Mouse (Mus musculus) splenic B cell, adult 2 months (primary cell): ENCODE data around the gene Gimap3.

Experiments
- DNase-seq: peaks from one replicate; pipeline ENCODE4 v3.0.0-alpha.2; 2011; ENCODE audit warnings: low read depth, low spot score
- H3K27me3 ChIP-seq: 2 replicates; pipeline ENCODE4 v1.6.1; 2012; ENCODE audit warnings: mild to moderate bottlenecking, low read length, moderate library complexity, mixed read lengths; ENCODE audit not compliant: control insufficient read depth, poor library complexity, insufficient read depth, severe bottlenecking
- H3K36me3 ChIP-seq: 2 replicates; pipeline ENCODE4 v1.6.1; 2012; ENCODE audit warnings: mild to moderate bottlenecking, low read length, moderate library complexity, mixed read lengths; ENCODE audit not compliant: control insufficient read depth, poor library complexity, insufficient read depth, severe bottlenecking

The Gimap3 gene

GRCm38 (mm10) chr6:48764496-48764895 lies 6.2 kb downstream of the Gimap3 start:
- H3K36me3 ChIP-seq: peaks cover 9% of the 10 kb centered on the region
- H3K27me3 ChIP-seq: no peaks in the 10 kb centered on the region
- DNase-seq: no peak

GRCm38 (mm10) chr6:48763567-48764270 lies 6.9 kb downstream of the Gimap3 start:
- peaks cover 9% of the 10 kb centered on the region for H3K36me3 ChIP-seq
- no peaks in the 10 kb centered on the region for H3K27me3 ChIP-seq
- no peak for DNase-seq

DNA sequence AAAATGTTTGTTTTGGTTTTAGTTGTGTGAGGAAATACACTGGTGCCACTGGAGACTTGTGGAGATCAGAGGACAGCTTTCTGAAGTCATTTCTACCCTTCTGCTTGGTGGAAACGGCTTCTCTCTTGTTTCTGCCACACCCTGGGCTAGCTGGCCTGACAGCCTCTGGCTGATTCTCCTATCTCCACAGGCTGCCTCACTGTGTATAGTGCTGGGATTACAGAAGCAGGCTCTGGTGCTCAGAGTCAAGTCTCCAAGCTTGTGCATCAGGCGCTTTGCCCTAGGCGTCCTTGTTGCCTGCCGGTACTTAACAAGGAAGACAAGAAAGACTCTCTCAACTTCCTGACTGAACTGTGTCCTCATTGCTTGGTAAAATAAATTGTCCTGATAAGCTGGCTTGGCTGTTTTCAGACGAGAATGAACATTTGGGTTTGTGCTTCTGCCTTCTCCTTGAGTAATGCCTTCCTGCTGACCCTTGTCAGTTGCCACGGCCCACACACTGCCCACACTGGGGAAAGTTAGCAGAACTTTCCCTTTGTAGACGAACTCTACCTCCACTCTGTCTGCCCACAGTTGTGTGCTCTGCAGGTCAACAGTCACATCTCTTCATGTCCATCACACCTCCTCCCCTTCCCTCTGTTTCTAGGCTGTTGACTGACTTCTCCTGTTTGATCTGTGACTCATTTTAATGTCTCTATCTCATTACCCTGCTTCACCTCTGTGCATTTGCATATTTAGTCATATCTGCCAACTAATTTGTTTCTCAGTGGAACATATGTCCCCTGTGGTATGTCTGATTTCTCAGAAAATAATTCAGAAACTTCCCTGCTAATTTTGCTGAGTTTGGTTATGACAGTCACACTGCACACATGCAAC lies 23.3 kb downstream of the Gimap3 start:
- Histone ChIP-seq H3K27me3 (no peaks in the 10 kb centered on the region), H3K36me3 (peaks cover 13% of the 10 kb centered on the region)
- DNase-seq: peak; percentile 79

DNA sequence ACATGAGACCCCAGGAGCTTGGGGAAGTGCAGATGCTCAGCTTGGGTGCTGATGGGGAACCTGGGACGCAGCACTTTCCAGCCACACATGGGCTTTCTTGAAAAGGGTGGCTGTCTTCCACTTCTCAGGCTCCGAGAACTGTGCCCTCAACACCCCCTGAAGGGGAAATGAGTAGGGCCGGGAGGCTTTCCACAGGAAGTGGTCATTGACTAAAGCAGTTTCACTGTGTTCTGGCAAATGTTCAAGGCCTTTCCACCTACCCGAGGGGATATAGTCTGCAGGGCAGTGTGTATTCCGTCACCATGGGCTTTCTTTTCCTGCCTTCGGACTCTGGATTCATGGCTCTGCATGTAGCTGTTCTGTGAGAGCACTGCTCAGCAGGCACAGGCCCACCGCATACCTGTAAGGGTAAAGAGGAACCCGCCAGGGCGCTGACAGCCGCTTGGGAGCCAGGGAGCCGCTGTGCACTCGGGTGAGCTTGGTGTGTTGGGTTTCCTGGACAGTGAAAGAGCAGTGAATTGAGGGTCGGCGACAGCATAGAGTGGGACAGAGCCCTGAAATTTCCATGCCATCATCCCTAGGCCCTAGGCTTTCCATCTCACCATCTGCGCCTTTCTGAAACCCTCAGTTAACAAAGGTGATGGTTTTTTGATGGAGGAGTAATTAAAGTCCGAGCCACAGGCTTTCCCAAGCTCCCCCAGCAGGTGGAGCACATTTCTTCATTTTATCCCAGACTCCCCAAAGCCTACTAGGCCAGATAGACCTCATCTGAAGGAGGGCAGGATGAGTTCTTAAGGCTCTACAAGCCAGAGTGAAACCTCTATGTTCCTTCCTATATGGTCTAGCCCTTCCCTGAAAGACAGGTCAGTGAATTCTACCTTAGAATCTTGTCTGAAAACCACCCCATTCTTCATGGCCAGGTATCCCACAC lies 24.4 kb downstream of the Gimap3 start, which contains the start of gene Gimap5:
Gene Gimap5, plus strand, starts transcription at position 239 of the 931 bp plus-strand sequence.
- Histone ChIP-seq H3K36me3 (peaks cover 19% of the 10 kb centered on the region), H3K27me3 (no peaks in the 10 kb centered on the region)
- peak; percentile 87 for DNase-seq

DNA sequence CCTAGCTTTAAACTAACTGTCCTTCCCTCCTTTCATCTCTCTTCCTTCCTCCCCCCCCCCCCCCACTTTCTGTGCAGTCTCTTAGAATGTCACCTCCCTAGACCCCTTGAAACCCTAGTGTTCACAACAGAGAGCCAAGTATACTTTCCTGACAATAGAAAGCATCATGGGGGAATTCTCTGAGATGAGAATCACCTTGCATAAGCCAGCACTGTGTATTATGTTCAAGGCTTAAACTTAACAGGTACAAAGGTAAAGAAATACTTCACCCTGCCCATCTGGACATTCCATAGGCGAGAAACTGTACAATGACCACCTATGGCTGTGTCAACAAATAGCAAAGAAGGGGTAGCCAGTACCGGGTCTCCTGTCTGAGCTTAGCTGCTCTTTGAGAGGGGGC lies 25.2 kb downstream of the Gimap3 start:
- peaks cover 17% of the 10 kb centered on the region for H3K36me3 ChIP-seq
- no peak for DNase-seq
- H3K27me3 ChIP-seq: no peaks in the 10 kb centered on the region

DNA sequence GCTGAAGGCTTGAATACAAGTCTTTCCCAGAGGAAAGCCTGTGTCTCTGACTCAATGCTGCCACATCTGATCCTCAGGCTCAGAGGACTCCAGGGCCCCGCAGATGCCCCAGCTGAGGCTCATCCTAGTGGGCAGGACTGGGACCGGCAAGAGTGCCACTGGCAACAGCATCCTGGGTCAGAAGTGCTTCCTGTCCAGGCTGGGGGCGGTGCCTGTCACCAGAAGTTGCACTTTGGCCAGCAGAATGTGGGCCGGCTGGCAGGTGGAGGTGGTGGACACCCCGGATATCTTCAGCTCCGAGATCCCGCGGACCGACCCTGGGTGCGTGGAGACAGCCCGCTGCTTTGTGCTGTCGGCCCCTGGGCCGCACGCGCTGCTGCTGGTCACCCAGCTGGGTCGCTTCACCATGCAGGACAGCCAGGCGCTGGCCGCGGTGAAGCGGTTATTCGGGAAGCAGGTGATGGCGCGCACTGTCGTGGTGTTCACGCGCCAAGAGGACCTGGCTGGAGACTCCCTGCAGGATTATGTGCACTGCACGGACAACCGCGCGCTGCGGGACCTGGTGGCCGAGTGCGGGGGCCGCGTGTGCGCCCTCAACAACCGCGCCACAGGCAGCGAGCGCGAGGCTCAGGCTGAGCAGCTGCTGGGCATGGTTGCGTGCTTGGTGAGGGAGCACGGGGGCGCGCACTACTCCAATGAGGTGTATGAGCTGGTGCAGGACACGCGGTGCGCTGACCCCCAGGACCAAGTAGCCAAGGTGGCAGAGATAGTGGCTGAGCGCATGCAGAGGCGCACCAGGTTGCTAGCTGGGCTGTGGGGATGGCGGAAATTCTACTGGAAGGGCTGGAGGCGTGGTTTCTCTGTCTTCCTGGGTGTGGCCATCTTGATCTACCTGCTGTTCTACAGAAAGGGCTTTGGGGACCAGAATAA lies 28.0 kb downstream of the Gimap3 start:
- DNase-seq: no peak
- H3K36me3 ChIP-seq: peaks cover 15% of the 10 kb centered on the region
- no peaks in the 10 kb centered on the region for H3K27me3 ChIP-seq

DNA sequence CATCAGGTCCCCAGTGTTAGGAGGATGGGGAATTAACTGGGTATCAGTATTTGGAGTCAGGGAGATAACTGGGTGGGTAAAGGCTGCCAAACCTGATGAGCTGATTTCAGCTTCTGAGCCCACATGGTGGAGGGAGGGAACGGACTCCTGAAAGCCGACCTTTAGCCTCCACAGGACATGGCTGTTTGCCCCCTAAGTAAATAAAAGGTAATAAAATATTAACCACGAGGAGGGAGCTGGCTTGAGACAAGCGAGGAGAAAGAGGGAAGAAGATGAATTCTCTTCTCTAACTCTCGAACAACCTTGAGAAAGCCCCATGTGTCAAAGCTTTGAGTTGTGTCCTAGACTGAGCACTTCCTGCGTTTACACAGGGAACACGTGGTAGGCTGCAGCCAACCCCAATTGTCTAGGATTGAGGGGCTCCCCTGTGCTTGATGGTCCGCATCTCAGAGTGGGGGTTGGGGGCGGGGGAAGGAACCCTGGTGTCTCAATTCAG lies 28.9 kb downstream of the Gimap3 start:
- peaks cover 15% of the 10 kb centered on the region for H3K36me3 ChIP-seq
- no peak for DNase-seq
- H3K27me3 ChIP-seq: no peaks in the 10 kb centered on the region

DNA sequence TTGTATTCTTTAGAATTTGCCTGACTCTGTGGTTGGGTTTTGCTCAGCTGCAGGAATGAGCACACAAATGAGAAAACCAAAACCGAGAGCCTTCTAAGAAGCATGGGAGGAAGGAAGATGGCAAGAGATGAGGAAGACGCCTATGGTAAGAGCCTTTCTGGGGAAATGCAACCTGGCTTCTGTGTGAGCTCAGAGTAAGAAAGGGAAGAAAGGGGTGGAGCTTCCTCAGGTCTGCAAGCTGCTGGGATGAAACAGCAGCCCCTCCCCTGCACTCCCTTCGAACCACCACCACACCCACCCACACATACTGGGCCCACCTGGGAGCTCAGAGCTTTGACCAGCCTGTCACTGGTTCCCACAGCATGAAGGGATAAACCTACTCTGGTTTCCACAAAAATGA lies 29.4 kb downstream of the Gimap3 start:
- no peak for DNase-seq
- H3K36me3 ChIP-seq: peaks cover 15% of the 10 kb centered on the region
- no peaks in the 10 kb centered on the region for H3K27me3 ChIP-seq

- DNase-seq: no peak
- Histone ChIP-seq H3K36me3 (peaks cover 17% of the 10 kb centered on the region), H3K27me3 (no peaks in the 10 kb centered on the region)
Observed at GRCm38 (mm10) chr6:48740501-48741169, 30.0 kb downstream of the Gimap3 start.

DNA sequence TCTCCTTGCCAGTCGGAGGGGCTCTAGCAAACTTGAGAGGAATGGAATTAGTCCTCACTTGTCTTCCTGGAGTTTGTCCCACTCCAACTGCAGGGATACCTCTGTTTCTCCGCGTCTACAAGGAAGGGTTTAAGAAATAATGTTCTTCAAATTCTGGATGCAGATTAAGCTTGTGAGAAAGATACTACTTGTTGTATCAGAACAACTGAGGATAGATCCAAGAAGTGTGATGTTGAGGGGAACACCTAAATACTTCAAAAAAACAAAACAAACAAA lies 30.9 kb downstream of the Gimap3 start:
- Histone ChIP-seq H3K27me3 (no peaks in the 10 kb centered on the region), H3K36me3 (peaks cover 17% of the 10 kb centered on the region)
- no peak for DNase-seq

DNA sequence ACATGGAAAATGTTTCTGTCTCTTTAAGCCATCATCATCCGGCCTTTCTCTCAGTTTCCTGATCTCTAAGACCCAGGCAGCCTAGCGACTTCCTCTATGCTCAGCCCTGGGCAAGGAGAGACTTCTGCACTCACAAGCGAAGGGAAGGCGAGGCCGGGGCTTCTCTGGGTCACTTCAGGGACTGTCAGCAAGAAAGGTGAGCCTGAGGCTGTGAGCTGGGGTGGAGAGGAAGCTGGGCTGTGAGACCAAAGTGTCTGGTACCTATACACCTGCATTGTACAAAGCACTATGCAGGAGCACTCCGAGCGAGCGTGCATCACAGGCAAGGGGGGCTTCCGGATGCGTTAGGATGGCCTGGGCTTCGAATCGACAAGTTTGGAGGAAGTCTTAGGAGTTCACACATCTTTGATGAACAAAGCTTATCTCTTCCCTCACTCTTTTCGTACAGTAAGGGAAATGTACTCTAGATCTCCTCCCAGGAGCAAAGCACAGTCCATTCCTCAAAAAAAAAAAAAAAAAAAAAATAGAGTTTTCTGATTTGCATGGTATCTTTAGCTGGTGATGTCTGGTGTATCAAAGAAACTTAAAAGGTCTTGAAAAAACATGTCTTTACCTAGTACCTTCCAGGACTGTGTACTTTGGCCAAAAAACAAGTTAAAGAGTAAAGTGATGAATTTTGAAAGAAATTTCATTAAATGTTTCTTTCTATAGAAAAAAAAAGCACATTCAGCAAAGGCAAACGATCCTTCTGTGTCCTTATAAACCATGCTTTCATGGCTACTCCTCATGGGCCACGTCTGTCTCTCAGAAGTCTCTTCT lies 31.5 kb downstream of the Gimap3 start, which contains the start of gene Gimap1:
Gene Gimap1, plus strand, starts transcription at position 94 of the 819 bp plus-strand sequence.
- DNase-seq: peak; percentile 77

DNA sequence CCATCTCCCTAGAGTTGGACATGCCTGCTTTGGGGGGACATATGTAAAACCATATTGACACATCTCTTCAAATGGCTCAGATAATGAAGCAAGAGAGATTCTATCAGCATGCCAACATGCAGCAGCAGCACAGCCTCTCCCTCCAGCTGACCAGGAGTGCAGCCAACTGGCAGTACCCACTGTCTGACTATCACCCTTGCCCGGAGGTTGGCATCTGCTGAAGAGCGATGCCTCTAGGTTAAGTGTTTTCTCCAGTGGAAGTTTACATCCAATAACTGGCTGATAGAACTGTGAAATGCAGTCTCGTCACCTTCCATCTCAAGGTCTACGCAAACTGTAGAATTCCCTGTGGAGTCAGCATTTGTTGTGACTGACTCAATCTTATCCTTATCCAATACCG lies 33.0 kb downstream of the Gimap3 start:
- Histone ChIP-seq H3K27me3 (no peaks in the 10 kb centered on the region), H3K36me3 (peaks cover 13% of the 10 kb centered on the region)
- no peak for DNase-seq

More for the DNA sequence above, 31.5 kb downstream of the Gimap3 start, which contains the start of gene Gimap1:
- no peaks in the 10 kb centered on the region for H3K27me3 ChIP-seq
- H3K36me3 ChIP-seq: peaks cover 17% of the 10 kb centered on the region
